Mouse (Mus musculus): ENCODE results near the gene Pcsk6.

DNA sequence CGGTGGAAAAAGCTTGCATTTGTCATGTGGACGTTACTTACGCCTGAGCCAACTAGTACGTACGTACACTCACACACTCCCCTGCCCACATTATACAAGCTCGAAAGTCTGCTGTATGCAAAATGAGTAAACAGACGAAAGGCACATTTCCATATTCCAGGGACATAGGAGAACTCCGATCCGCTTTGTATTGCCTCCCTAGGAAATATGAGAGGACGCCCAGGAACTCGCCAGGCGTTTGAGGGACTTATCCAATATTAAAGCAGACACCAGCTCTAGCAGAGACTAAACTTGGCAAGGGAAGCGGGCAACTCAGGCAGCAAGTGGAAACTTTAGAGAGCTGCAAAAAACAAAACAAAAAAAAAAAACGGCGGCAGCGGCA lies 147.3 kb downstream of the Pcsk6 start:
- TF ChIP-seq E2F4 (IDR thresholded peaks at IDR 0.05; ENCODE audit: insufficient read depth): no peak
- no peak for TF ChIP-seq MAX (IDR thresholded peaks at IDR 0.05; ENCODE audit: low read depth)
- TF ChIP-seq POLR2A (IDR thresholded peaks at IDR 0.05; ENCODE audit: insufficient read length, low read depth): no peak
- no peak for TF ChIP-seq MYOD1 (IDR thresholded peaks at IDR 0.05; ENCODE audit: control insufficient read depth in 1 of 3, insufficient read length in 2 of 3, low read depth in 2 of 3)
- TF ChIP-seq SRF (IDR thresholded peaks at IDR 0.05; ENCODE audit: control insufficient read depth, insufficient read length, low read depth): no peak
- TF ChIP-seq POLR2AphosphoS2 (IDR thresholded peaks at IDR 0.05; ENCODE audit: insufficient read length, low read depth): no peak
- TF ChIP-seq USF1 (IDR thresholded peaks at IDR 0.05; ENCODE audit: low read depth): no peak
- no peak for TF ChIP-seq TCF12 (IDR thresholded peaks at IDR 0.05; ENCODE audit: insufficient read depth, poor library complexity, severe bottlenecking)
- TF ChIP-seq MYOG (IDR thresholded peaks at IDR 0.05; ENCODE audit: control insufficient read depth in 1 of 3, insufficient read depth in 1 of 3, insufficient read length in 2 of 3, low read depth in 2 of 3): no peak
- TF ChIP-seq TCF3 (IDR thresholded peaks at IDR 0.05; ENCODE audit: insufficient read length, low read depth): no peak

Data from myocyte (in vitro differentiated cells).